Mouse (Mus musculus): ENCODE measurements around the gene Actn1. TPM values are rescaled to one million over a fixed set of nuclear protein-coding genes. Genes with fewer than 3 reads are reported as not detected.
"Not testable (repeated sequence)": the region's sequence is repeated elsewhere in the genome, so short reads cannot be mapped to it uniquely, and the experiment has no call there.

The Actn1 gene
- 10 to 100 TPM in 1 of 2 experiments, 1 to 10 TPM in 1; 7.6 to 14.3 TPM for total RNA-seq (2021)
- long read RNA-seq, experiment 1, partial matches to known transcripts: 0 of 12 reads
- long read RNA-seq, experiment 1, other reads (novel, unspliced or antisense): 3 of 12 reads
- long read RNA-seq, experiment 2: 0 reads

DNA sequence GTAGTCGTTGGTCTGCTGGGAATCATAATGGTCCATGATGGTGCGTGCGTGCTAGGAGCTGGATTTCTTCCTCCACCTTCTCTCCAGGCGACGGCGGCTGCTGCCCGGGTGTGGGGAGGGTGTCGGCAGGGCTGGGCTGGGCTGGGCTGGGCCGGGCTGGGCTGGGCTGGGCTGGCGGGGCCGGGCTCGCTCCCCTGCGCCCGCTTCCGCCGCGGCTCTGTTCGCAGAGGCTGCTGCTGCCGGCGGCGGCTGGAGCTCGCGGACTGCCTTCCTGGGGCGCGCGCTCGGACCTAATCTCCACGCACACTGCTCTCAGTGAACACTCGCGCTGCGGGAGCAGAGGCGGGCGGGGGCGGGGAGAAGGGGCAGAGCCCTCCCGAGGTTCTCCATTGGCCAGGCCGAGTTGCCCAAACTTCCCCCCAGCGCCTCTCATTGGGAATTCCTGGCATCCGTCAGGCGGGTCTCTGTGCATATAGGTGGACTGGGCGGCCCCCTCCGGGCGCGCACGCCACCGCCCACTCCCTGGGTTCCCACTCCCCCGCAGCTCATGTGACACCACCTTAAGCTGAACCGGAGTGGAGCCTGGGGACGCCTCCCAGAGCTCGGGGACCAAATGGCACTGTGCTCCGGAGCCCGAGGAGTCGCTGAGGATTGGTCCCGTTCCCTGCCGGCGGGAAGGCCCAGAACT, at the start of gene Actn1:
TSS of gene Actn1 (minus strand) at position 316 of the 688 bp plus-strand sequence.
- peak; percentile 74 for DNase-seq (ENCODE audit: low spot score)

DNA sequence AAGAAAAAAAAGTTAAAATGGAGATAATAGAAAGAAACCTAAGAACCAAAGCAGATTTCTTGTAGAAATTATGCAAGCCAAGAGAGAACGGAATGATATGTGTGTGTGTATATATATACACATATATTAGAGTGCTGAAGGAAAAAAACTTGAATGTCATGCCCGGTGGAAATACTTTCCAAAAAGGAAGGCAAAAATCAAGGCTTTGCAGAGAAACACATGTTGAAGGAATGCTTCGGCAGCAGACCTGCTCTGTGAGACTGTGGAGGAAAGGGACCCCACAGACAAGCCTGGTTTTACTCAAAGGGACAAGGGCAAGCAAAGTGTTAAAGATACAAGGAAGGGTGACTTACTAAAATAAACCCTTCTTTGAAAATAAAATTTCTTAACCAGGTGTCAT, 47.4 kb upstream of the Actn1 start:
- DNase-seq (ENCODE audit: low spot score): no peak

DNA sequence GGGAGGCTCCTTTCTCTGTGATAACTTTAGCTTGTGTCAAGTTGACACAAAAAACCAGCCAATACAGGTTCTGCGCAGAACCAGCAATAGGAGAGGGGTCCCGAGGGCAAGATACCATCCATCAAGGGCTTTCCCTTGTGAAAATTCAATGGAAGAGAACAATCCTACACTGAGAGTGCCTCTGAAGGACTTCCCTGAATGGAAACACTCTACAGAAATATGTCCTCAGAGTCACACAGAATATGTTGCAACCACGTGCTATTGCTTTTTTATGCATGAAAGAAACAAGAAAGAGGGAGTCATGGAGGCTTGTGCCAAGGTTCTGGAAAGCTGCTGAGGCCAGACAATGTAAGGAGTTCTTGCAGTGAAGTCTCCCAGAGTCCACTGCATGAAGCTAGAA, 44.3 kb upstream of the Actn1 start:
- DNase-seq (ENCODE audit: low spot score): no peak

- DNase-seq (ENCODE audit: low spot score): no peak
Measured at GRCm38 (mm10) chr12:80300833-80301456, 40.8 kb upstream of the Actn1 start.

GRCm38 (mm10) chr12:80298714-80299113, 38.5 kb upstream of the Actn1 start:
- DNase-seq (ENCODE audit: low spot score): no peak

- DNase-seq (ENCODE audit: low spot score): no peak
Measured at GRCm38 (mm10) chr12:80291895-80292435, 31.8 kb upstream of the Actn1 start.

DNA sequence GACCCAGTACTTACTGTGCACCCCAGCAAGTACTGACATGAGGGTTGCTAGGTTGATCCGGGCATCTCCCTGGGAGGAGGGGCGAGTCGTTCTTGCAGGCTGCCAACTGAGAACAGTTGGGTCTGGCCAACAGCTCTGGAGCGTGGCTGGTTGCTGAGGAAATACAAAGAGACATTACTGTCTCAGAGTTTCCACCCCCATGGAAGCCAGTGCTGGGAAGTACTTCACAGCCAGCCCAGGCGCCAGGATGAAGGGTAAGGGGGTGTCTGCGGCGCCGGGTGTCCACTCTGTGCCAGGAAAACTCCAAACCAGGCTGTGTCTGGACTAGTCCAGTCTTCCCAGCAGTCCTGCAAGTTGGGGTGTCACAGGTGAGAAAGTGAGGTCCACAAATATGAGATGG, 30.8 kb upstream of the Actn1 start:
- no peak for DNase-seq (ENCODE audit: low spot score)

GRCm38 (mm10) chr12:80290483-80290882, 30.3 kb upstream of the Actn1 start:
- no peak for DNase-seq (ENCODE audit: low spot score)

GRCm38 (mm10) chr12:80289722-80290121, 29.6 kb upstream of the Actn1 start:
- DNase-seq (ENCODE audit: low spot score): no peak

DNA sequence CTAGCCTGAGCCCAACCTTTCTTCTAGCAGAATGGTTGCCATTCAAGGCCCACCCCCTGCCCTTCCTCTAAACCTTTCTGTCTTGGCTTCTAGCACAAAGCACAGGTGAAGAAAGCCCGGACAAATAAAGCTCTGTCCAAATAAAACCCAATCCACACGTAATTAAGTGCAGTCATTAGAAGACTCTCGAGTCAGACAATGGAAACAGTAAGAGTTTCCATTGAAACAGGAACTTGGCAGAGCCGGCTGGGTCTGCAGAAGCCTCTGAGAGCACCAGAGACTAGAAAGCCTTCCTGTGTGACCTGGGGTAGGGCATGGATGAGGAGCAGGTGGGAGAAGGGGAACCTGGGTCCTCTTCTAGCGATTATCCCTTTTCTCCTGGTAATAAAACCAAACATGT, 25.7 kb upstream of the Actn1 start:
- no peak for DNase-seq (ENCODE audit: low spot score)

DNA sequence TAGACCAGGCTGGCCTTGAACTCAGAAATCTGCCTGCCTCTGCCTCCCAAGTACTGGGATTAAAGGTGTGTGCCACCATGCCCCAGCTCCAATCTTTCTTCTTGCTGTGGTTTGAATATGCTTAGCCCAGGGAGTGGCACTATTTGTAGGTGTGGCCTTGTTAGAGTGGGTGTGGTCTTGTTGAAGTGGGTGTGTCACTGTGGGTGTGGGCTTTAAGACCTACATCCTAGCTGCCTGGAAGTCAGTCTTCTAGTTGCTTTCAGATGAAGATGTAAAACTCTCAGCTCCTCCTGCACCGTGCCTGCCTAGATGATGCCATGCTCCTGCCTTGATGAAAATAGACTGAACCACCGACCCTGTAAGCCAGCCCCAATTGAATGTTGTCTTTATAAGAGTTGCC, 24.1 kb upstream of the Actn1 start:
- not testable (repeated sequence) for DNase-seq (ENCODE audit: low spot score)

- no peak for DNase-seq (ENCODE audit: low spot score)
Measured at GRCm38 (mm10) chr12:80278866-80279265, 18.7 kb upstream of the Actn1 start.

DNA sequence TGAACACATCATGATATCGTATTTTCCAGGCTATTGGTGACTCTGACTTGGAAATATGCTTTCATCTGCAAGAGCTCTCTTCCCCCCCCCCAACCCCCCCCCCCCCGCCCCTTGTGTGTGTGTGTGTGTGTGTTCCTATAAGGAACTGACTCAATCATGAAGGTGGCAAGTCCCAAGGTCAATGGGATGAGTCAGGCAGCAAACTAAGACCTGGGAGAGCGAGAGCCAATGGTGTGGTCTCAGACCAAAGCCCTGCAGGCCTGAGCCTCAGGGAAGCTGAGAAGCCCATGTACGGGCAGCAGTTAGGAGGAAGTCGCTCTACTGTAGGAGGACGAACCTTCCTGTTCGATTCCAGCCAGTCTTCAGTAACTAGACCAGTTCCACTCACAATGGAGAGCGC, 17.3 kb upstream of the Actn1 start:
- DNase-seq (ENCODE audit: low spot score): no peak

DNA sequence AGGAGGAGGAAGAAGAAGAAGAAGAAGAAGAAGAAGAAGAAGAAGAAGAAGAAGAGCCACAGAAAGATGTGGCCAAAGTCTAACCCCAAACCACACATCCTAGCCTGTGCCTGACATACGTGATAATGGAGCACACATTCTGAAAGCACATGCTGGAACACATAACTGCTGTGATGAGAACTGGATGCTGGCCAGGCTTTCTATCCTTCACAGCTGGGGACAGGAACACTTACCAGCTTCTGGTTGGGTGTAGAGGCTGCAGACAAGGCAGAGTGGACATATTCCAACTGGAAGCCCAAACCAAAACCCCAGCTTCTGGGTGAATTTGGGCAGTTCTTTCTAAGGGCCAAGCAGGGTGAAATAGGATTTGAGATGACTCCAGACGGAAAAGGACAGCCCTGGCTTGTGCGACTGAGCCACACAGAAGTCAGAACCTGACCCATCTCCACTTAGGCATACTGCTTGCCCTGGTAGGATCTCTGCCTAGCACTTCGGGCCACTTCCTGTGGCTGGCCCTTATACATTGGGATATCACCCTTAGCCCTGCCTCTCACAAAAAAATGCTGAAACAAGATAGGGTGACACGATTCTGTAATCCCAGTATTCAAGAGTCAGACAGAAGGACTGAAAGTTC, 15.1 kb upstream of the Actn1 start:
- no peak for DNase-seq (ENCODE audit: low spot score)

- no peak for DNase-seq (ENCODE audit: low spot score)
Measured at GRCm38 (mm10) chr12:80273020-80273686, 13.0 kb upstream of the Actn1 start.

DNA sequence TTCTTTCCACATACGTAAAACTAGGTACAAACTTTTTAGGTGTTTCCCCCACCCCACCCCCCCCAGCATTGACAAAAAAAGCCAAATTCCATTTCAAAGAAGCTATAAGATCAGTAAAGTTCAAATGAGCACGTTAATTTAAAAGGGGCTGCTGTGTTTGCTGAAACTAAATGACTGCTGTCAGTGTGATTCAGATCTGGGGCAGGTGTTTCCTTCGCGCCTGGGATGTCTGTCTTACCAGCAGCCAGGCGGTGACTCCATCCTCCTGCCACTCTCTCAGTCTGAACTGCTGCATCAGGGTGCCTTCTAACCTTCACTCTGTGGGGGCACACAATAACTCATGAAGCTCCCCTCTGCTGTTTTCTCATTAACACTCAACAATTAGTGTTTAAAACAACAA, 11.6 kb upstream of the Actn1 start:
- no peak for DNase-seq (ENCODE audit: low spot score)

GRCm38 (mm10) chr12:80270924-80271323, 10.8 kb upstream of the Actn1 start:
- DNase-seq (ENCODE audit: low spot score): no peak

GRCm38 (mm10) chr12:80269303-80269702, 9.1 kb upstream of the Actn1 start:
- no peak for DNase-seq (ENCODE audit: low spot score)

DNA sequence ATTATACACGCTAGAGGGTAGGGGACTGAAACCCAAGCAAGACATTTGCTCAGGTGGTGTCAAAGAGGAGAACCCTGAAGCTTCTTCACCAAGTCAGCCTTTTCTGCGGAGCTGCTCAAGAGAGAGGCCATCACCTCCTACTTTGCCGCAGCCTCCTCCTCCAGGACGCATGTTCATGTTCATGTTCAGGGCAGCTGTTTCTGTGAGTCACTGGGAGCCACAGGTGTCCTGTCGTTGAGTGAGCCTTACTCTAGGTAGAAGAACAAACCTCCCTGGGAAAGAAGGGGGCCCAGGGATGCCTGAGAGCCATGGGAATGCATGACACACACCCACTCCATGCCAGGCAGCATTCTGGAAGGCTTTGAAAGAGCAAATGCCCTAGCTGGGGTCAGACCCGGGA, 7.8 kb upstream of the Actn1 start:
- DNase-seq (ENCODE audit: low spot score): no peak

DNA sequence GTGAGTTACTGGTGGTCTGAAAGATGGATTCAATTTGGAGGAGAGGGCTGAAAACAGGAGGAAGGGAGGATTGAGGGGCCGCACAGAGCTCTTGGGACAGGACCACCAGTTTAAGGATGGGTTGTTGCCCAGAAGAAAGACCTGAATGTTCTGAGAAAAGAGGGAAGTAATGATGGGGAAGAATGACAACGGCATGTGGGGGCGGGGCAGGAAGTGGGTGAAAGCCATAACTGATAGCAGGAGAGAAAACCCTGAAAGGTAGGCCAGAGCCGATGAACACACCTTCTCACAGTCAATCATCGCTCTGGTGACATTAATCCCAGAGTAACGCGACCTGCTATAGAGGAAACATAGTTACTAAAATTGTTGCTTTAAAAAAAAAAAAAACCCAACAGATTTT, 4.2 kb upstream of the Actn1 start:
- not testable (repeated sequence) for DNase-seq (ENCODE audit: low spot score)

- DNase-seq (ENCODE audit: low spot score): no peak
Measured at GRCm38 (mm10) chr12:80260744-80261695, 849 bp upstream of the Actn1 start.

Data from gastrocnemius, adult 18-20 months (tissue).